Mouse (Mus musculus) MEL (cell line): ENCODE measurements around the gene Mypn. TPM values are rescaled to one million over a fixed set of nuclear protein-coding genes. Genes with fewer than 3 reads are reported as not detected.

Experiments
- DNase-seq: peaks from one replicate; pipeline ENCODE4 v3.0.0; 2011; ENCODE audit warnings: low read depth, low spot score
- H3K27ac ChIP-seq: 2 replicates; pipeline ENCODE4 v1.5.1; 2012; ENCODE audit warnings: low read depth, mild to moderate bottlenecking, control low read depth, low read length, moderate library complexity; ENCODE audit not compliant: control insufficient read depth
- H3K27me3 ChIP-seq, 2 experiments: fragments of 150-350 bp in 1 of 2; sonication (generic) in 1 of 2; 2 replicates each; pipeline ENCODE4 v1.6.1; 2012; ENCODE audit warnings: low read length in 2 of 2, mild to moderate bottlenecking in 2 of 2, improper control_type of control experiment in 1 of 2, moderate library complexity in 1 of 2; ENCODE audit not compliant: insufficient read depth in 2 of 2, control insufficient read depth in 1 of 2
- H3K36me3 ChIP-seq, 2 experiments: 2 replicates each; pipeline ENCODE4 v1.6.1; 2012 to 2014; ENCODE audit warnings: low read length in 2 of 2, improper control_type of control experiment in 1 of 2, inconsistent platforms in 1 of 2, mild to moderate bottlenecking in 1 of 2; ENCODE audit not compliant: insufficient read depth in 2 of 2, control insufficient read depth in 1 of 2
- H3K4me1 ChIP-seq, 2 experiments: fragments of 150-350 bp in 1 of 2; sonication (generic) in 1 of 2; 2 replicates each; pipeline ENCODE4 v1.6.1; 2012; ENCODE audit warnings: low read length in 2 of 2, improper control_type of control experiment in 1 of 2, mild to moderate bottlenecking in 1 of 2; ENCODE audit not compliant: insufficient read depth in 2 of 2, control insufficient read depth in 1 of 2
- H3K4me3 ChIP-seq, 2 experiments: fragments of 150-350 bp in 1 of 2; sonication (generic) in 1 of 2; 2 replicates each; pipeline ENCODE4 v1.5.1; 2012; ENCODE audit warnings: low read depth in 2 of 2, low read length in 2 of 2, mild to moderate bottlenecking in 2 of 2, moderate library complexity in 2 of 2, control low read depth in 1 of 2, improper control_type of control experiment in 1 of 2; ENCODE audit not compliant: control insufficient read depth in 1 of 2, insufficient read depth in 1 of 2
- H3K79me2 ChIP-seq: 2 replicates; pipeline ENCODE4 v1.6.1; 2012; ENCODE audit warnings: mild to moderate bottlenecking, low read length, moderate library complexity; ENCODE audit not compliant: control insufficient read depth, poor library complexity, insufficient read depth
- H3K9ac ChIP-seq: 2 replicates; pipeline ENCODE4 v1.6.1; 2012; ENCODE audit warnings: low read depth, mild to moderate bottlenecking, control low read depth, low read length, moderate library complexity; ENCODE audit not compliant: control insufficient read depth, poor library complexity, severe bottlenecking
- H3K9me3 ChIP-seq: fragments of 150-350 bp; sonication (generic); replicated peaks from 2 replicates; pipeline ENCODE4 v1.6.1; 2012; ENCODE audit warnings: mild to moderate bottlenecking, low read length, improper control_type of control experiment, moderate library complexity; ENCODE audit not compliant: insufficient read depth
- CHD2 ChIP-seq: IDR thresholded peaks from 2 replicates; pipeline ENCODE4 v1.6.1; 2011; ENCODE audit warnings: low read length, improper control_type of control experiment
- ELF1 ChIP-seq: IDR thresholded peaks from 2 replicates; pipeline ENCODE4 v1.6.1; 2014; ENCODE audit warnings: low read depth, mild to moderate bottlenecking, inconsistent platforms, low read length, improper control_type of control experiment, moderate library complexity
- ETS1 ChIP-seq: IDR thresholded peaks from 2 replicates; pipeline ENCODE4 v1.6.1; 2012; ENCODE audit warnings: low read depth, mild to moderate bottlenecking, inconsistent platforms, low read length, improper control_type of control experiment, moderate library complexity
- GATA1 ChIP-seq: IDR thresholded peaks from 2 replicates; pipeline ENCODE4 v1.6.1; 2011; ENCODE audit warnings: low read depth, low read length, improper control_type of control experiment
- HCFC1 ChIP-seq: IDR thresholded peaks from 2 replicates; pipeline ENCODE4 v1.6.1; 2012; ENCODE audit warnings: low read depth, mild to moderate bottlenecking, inconsistent platforms, low read length, improper control_type of control experiment, moderate library complexity
- JUND ChIP-seq: IDR thresholded peaks from 2 replicates; pipeline ENCODE4 v1.6.1; 2011; ENCODE audit warnings: low read depth, mild to moderate bottlenecking, improper control_type of control experiment, low read length
- MAFK ChIP-seq: IDR thresholded peaks from 2 replicates; pipeline ENCODE4 v1.6.1; 2011; ENCODE audit warnings: low read depth, mild to moderate bottlenecking, low read length, improper control_type of control experiment, borderline replicate concordance
- MEF2A ChIP-seq: IDR thresholded peaks from 2 replicates; pipeline ENCODE4 v1.6.1; 2014; ENCODE audit warnings: low read depth, mild to moderate bottlenecking, inconsistent platforms, low read length, improper control_type of control experiment; ENCODE audit not compliant: poor library complexity, insufficient replicate concordance, severe bottlenecking; ENCODE audit errors: extremely low read depth
- MXI1 ChIP-seq: IDR thresholded peaks from 2 replicates; pipeline ENCODE4 v1.6.1; 2011; ENCODE audit warnings: mild to moderate bottlenecking, low read depth, low read length, improper control_type of control experiment
- MYB ChIP-seq: IDR thresholded peaks from 2 replicates; pipeline ENCODE4 v1.6.1; 2011; ENCODE audit warnings: mild to moderate bottlenecking, low read depth, low read length, improper control_type of control experiment
- POLR2AphosphoS2 ChIP-seq: IDR thresholded peaks from 2 replicates; pipeline ENCODE4 v1.6.1; 2011; ENCODE audit warnings: low read length, improper control_type of control experiment
- RAD21 ChIP-seq: IDR thresholded peaks from 2 replicates; pipeline ENCODE4 v1.6.1; 2011; ENCODE audit warnings: mild to moderate bottlenecking, low read depth, low read length, improper control_type of control experiment
- SIN3A ChIP-seq: IDR thresholded peaks from 2 replicates; pipeline ENCODE4 v1.6.1; 2012; ENCODE audit warnings: low read length, improper control_type of control experiment, inconsistent platforms
- TCF12 ChIP-seq: IDR thresholded peaks from 2 replicates; pipeline ENCODE4 v1.6.1; 2014; ENCODE audit warnings: low read depth, mild to moderate bottlenecking, inconsistent platforms, low read length, improper control_type of control experiment, moderate library complexity
- USF1 ChIP-seq: IDR thresholded peaks from 2 replicates; pipeline ENCODE4 v1.6.1; 2014; ENCODE audit warnings: low read depth, mild to moderate bottlenecking, inconsistent platforms, low read length, improper control_type of control experiment, moderate library complexity
- USF2 ChIP-seq, 2 experiments: IDR thresholded peaks; 2 replicates each; pipeline ENCODE4 v1.6.1; 2011 to 2012; ENCODE audit warnings: improper control_type of control experiment in 2 of 2, low read length in 2 of 2, borderline replicate concordance in 1 of 2, inconsistent platforms in 1 of 2, low read depth in 1 of 2, mild to moderate bottlenecking in 1 of 2; ENCODE audit not compliant: insufficient read depth in 1 of 2
- ZC3H11A ChIP-seq: IDR thresholded peaks from 2 replicates; pipeline ENCODE4 v1.6.1; 2012; ENCODE audit warnings: low read depth, mild to moderate bottlenecking, inconsistent platforms, low read length, improper control_type of control experiment
- ZKSCAN1 ChIP-seq: IDR thresholded peaks from 2 replicates; pipeline ENCODE4 v1.6.1; 2012; ENCODE audit warnings: low read depth, mild to moderate bottlenecking, inconsistent platforms, low read length, improper control_type of control experiment, moderate library complexity
- polyA plus RNA-seq, 2 experiments: library from polyadenylated mRNA; stranded (reverse) in 1 of 2; unstranded in 1 of 2; fragments of >175 nt in 1 of 2; fragments of >200 nt in 1 of 2; gene quantifications; 2 replicates each; pipeline versions ENCODE4 v1.2.1 to v1.2.4; 2012; ENCODE audit warnings: low replicate concordance in 2 of 2, low read depth in 1 of 2; ENCODE audit not compliant: insufficient read length in 2 of 2, insufficient read depth in 1 of 2, missing spikeins in 1 of 2
- total RNA-seq: library from RNA; depleted of rRNA; stranded (reverse); fragments of 300-350 nt; gene quantifications from 2 replicates; pipeline ENCODE4 v1.2.3, GENCODE M21; 2012

Gene Mypn
- total and polyA plus RNA-seq, 3 experiments, result not detected

GRCm38 (mm10) chr10:63243493-63244054 is 39.8 kb upstream of the Mypn start, which contains the start of gene Herc4 (continued):
- TF ChIP-seq USF1, result peak; percentile 46; the same call in 1 of the 2 replicates
- TF ChIP-seq MAFK, result no peak
- TF ChIP-seq RAD21, result no peak
- TF ChIP-seq MEF2A, result no peak
- TF ChIP-seq ELF1, result peak; percentile 90
- peak; percentile 28; the same call in 1 of the 2 replicates for TF ChIP-seq TCF12
- no peak for TF ChIP-seq ZC3H11A
- peak; percentile 45 for TF ChIP-seq MXI1
- no peak for TF ChIP-seq GATA1
- TF ChIP-seq SIN3A, result peak; percentile 79
- TF ChIP-seq JUND, result no peak
- TF ChIP-seq HCFC1, result peak; percentile 84
- no peak for TF ChIP-seq CHD2
- no peak for TF ChIP-seq MYB
- TF ChIP-seq ZKSCAN1, result no peak
- peak; percentile 83 for TF ChIP-seq POLR2AphosphoS2

GRCm38 (mm10) chr10:63242798-63243435 is 39.2 kb upstream of the Mypn start:
- H3K27ac ChIP-seq, result peak overlapping the region; percentile 65
- H3K9me3 ChIP-seq, result no peaks in the 10 kb centered on the region
- H3K36me3 ChIP-seq, result peaks cover 11 to 25% of the 10 kb centered on the region in 2 experiments
- TF ChIP-seq ETS1, result 0 out of 2 replicates have a peak, but pooled peaks have one; percentile 10
- TF ChIP-seq JUND, result 0 out of 2 replicates have a peak, but pooled peaks have one; percentile 28
- TF ChIP-seq MXI1, result peak; percentile 3; the same call in 1 of the 2 replicates
- no peak for TF ChIP-seq USF2 (IDR thresholded peaks at IDR 0.05; ENCODE audit: borderline replicate concordance in 1 of 2, insufficient read depth in 1 of 2, low read depth in 1 of 2, low read length in 2 of 2)
- peak overlapping the region; percentile 52 to 89 for H3K4me3 ChIP-seq
- H3K4me1 ChIP-seq, result peaks cover 6 to 11% of the 10 kb centered on the region in 2 experiments
- peak overlapping the region; percentile 67 for H3K9ac ChIP-seq
- DNase-seq, result no peak
- peaks cover 24% of the 10 kb centered on the region for H3K79me2 ChIP-seq
- no peaks in the 10 kb centered on the region for H3K27me3 ChIP-seq
